Mouse (Mus musculus) hindbrain, embryonic 10.5 days (tissue): ENCODE results near the gene Numb. TPM values are rescaled to one million over a fixed set of nuclear protein-coding genes. Genes with fewer than 3 reads are reported as not detected.

Experiments used
- DNase-seq: peaks from one replicate; pipeline ENCODE4 v3.0.0-alpha.2; 2017; ENCODE audit warnings: low spot score
- H3K27ac ChIP-seq: fragments of 300-500 bp; sonication (generic); 2 replicates; pipeline ENCODE4 v1.5.1; 2016; ENCODE audit warnings: mild to moderate bottlenecking, moderate library complexity
- H3K27me3 ChIP-seq: fragments of 300-500 bp; sonication (generic); 2 replicates; pipeline ENCODE4 v1.6.1; 2016; ENCODE audit warnings: mild to moderate bottlenecking; ENCODE audit not compliant: poor library complexity, insufficient read depth, severe bottlenecking
- H3K36me3 ChIP-seq: fragments of 300-500 bp; sonication (generic); 2 replicates; pipeline ENCODE4 v1.6.1; 2016; ENCODE audit warnings: mild to moderate bottlenecking, moderate library complexity
- H3K4me1 ChIP-seq: fragments of 300-500 bp; sonication (generic); replicated peaks from 2 replicates; pipeline ENCODE4 v1.6.1; 2016; ENCODE audit warnings: mild to moderate bottlenecking
- H3K4me3 ChIP-seq: fragments of 300-500 bp; sonication (generic); 2 replicates; pipeline ENCODE4 v1.5.1; 2016; ENCODE audit warnings: mild to moderate bottlenecking, moderate library complexity
- H3K9me3 ChIP-seq: fragments of 300-500 bp; sonication (generic); 2 replicates; pipeline ENCODE4 v1.6.1; 2016; ENCODE audit warnings: mild to moderate bottlenecking, moderate library complexity
- WGBS: fragments of 180-500 bp; shearing (Covaris S2); methylation state at CpG from one replicate; pipeline ENCODE4 v1.1.7; 2016; 5-methylcytosine and 5-hydroxymethylcytosine counted together
- polyA plus RNA-seq: library from polyadenylated mRNA; unstranded; fragments of >200 nt; fragmentation: Nextera tagmentation; extraction: Ambion mirVana; gene quantifications from 2 replicates; pipeline ENCODE4 v1.2.1, GENCODE M21; 2016

The Numb gene
- polyA plus RNA-seq, result 27.8 and 39.1 TPM in 2 replicates

DNA sequence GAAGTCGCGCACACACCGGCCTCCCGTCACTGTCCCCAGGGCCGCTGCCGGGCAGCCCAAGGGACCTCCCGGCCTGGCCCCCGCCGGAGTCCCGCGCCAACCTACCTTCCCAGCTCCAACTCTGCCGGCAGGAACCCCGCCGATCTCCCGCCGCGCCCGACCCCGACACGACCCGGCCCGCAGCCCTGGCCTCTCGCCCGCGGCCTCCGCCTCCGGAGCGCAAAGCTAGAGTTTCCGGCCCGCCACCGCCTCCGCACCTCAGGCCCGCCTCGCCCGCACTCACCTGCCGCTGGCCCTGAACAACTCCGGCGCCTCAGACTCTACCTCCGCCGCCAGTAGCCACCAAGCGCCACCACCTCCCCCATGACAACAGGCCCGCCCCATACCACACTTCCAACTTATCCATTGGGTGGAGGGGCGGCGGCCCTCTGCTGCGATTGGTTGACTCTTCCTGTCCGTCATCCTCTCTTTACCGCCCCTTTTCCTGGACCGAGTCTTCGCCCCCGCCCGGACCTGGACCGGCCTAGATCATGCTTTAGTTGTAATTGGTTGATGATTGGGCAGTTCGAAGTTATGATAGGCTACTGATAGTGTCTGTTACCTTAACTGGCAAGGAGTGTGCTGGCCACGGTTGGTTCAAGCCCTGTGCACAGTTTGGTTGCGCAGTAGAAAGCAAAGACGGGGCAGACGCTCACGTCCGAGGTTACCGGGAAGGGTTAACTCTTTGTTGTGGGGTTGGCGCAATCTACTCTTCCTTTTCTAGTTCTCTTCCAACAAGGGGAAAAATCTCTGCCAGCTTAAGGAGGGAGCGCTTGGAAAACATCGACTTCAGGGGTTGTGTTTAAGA is at the start of gene Numb:
Gene Numb (minus strand): TSS at position 400 of the 847 bp plus-strand sequence.
- Histone ChIP-seq H3K4me1 (peaks cover 45% of the 10 kb centered on the region), H3K27ac (peak within 1 kb of the TSS; percentile 94), H3K9me3 (no peaks in the 10 kb centered on the region), H3K27me3 (no peaks in the 10 kb centered on the region), H3K4me3 (peak within 1 kb of the TSS; percentile 97), H3K36me3 (peaks cover 3% of the 10 kb centered on the region; the same call in 1 of the 2 replicates)
- peak; percentile 99 for DNase-seq
- under 1% methylated on average over 63 of the region's 63 CpGs for WGBS

DNA sequence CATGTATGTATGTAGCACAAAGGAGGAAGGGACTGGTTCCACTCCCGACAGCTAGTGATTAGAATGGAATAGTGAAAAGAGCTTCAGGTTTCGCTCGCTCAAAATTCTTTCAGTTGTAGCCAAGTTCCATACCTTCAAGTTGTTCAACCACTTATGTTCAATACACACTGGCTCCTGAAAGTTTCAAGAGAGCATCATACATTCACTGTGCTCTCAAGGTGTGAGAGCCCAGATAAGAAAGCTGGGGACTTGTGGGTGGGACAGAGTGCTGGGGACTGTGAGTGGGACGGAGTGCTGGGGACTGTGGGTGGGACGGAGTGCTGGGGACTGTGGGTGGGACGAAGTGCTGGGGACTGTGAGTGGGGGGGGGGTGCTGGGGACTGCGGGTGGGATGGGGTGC is 43.5 kb upstream of the Numb start:
- no peaks in the 10 kb centered on the region for H3K36me3 ChIP-seq
- WGBS, result 87% methylated on average over 7 of the region's 7 CpGs
- DNase-seq, result no peak

DNA sequence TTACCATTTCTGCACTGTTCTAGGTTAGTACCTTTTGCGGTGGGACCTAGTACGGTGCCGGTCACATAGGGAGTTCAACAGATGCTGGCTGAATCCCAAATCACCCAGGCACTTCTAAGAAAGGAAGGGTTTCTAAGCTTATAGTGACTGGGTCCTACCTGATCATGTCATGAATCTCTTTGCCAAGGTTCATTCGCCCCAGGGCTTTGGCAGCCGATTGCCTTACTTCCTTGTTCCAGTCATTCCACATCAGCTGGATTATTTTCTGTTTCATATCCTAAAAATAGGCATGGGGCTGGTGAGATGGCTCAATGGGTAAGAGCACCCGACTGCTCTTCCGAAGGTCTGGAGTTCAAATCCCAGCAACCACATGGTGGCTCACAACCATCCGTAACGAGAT is 36.5 kb upstream of the Numb start:
- H3K4me3 ChIP-seq, result no peak overlapping the region
- H3K27ac ChIP-seq, result no peak overlapping the region
- H3K9me3 ChIP-seq, result no peaks in the 10 kb centered on the region
- DNase-seq, result no peak
- 94% methylated on average over 9 of the region's 9 CpGs for WGBS
- peaks cover 11% of the 10 kb centered on the region for H3K4me1 ChIP-seq
- peaks cover 36% of the 10 kb centered on the region for H3K36me3 ChIP-seq
- no peaks in the 10 kb centered on the region for H3K27me3 ChIP-seq

More for the DNA sequence above, 43.5 kb upstream of the Numb start:
- Histone ChIP-seq H3K27me3 (no peaks in the 10 kb centered on the region), H3K4me3 (no peak overlapping the region), H3K9me3 (no peaks in the 10 kb centered on the region), H3K27ac (no peak overlapping the region), H3K4me1 (no peaks in the 10 kb centered on the region)

DNA sequence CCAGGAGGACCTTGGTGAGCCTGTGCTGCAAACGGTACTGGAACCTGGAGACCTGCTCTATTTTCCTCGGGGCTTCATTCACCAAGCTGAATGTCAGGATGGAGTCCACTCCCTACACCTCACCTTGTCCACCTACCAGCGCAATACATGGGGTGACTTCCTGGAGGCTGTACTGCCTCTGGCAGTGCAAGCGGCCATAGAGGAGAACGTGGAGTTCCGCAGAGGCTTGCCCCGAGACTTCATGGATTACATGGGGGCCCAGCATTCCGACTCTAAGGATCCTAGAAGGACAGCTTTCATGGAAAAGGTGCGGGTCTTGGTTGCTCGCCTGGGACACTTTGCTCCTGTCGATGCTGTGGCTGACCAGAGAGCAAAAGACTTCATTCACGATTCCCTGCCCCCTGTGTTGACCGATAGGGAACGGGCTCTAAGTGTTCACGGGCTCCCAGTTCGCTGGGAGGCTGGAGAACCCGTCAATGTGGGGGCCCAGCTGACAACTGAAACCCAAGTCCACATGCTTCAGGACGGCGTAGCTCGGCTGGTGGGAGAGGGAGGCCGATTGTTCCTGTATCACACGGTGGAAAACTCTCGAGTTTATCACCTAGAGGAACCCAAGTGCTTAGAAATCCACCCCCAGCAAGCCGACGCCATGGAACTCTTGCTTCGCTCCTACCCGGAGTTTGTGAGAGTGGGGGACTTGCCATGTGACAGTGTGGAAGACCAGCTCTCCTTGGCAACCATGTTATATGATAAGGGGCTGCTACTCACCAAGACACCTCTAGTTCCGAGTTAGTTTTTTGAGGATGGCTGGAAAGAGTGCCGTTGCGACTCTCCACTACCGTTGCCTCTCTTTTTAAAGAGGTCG is 30.2 kb upstream of the Numb start:
- Histone ChIP-seq H3K9me3 (no peaks in the 10 kb centered on the region), H3K4me1 (peaks cover 46% of the 10 kb centered on the region), H3K4me3 (peak overlapping the region; percentile 78), H3K27ac (peak overlapping the region; percentile 93), H3K27me3 (no peaks in the 10 kb centered on the region), H3K36me3 (peaks cover 46% of the 10 kb centered on the region)
- DNase-seq, result no peak
- 66% methylated on average over 32 of the region's 32 CpGs for WGBS

DNA sequence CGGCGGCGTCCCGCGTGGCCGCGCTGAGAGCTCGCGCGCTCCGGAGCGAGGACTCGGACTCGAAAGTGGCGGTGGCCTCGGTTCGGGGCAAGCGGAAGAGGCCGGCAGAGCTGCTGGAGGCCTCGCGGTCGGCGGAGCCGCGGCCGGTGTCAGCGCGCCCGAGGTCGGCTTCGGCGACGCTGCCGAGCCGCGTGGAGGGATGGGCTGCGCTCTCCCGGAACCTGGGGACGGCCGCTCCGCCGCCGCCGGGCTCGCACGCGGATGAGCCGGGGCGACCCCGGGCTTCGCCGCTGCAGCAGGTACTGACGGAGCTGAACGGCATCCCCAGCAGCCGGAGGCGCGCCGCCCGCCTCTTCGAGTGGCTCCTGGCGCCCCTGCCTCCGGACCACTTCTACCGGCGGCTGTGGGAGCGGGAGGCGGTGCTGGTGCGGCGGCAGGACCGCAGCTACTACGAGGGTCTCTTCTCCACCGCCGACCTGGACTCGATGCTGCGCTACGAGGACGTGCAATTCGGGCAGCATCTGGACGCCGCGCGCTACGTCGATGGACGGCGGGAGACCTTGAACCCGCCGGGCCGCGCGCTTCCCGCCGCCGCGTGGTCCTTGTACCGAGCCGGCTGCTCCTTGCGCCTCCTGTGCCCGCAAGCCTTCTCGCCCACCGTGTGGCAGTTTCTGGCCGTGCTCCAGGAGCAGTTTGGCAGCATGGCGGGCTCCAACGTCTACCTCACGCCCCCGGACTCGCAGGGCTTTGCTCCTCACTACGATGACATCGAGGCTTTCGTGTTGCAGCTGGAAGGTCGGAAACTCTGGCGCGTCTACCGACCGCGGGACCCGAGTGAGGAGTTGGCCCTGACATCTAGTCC is 29.3 kb upstream of the Numb start:
- Histone ChIP-seq H3K27ac (peak overlapping the region; percentile 93), H3K9me3 (no peaks in the 10 kb centered on the region), H3K36me3 (peaks cover 39% of the 10 kb centered on the region), H3K4me1 (peaks cover 46% of the 10 kb centered on the region), H3K27me3 (no peaks in the 10 kb centered on the region), H3K4me3 (peak overlapping the region; percentile 78)
- under 1% methylated on average over 116 of the region's 116 CpGs for WGBS
- DNase-seq, result peak; percentile 62

DNA sequence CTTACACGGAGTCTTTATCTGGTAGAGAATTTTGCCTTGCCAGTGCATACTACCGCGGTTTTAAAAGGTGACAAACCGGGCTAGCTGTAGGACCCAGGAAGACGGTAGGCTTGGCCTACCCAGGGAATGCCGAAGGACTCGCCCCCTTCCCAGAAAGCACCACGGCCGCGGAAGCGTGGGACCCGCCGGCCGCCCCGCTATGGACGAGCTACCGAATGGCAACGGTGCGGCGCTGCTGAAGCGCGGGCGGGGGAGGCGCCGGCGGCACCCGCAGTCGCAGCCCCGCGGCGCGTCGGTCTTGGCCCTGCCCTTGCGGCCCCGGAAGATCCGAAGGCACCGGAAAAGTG is 28.7 kb upstream of the Numb start, which contains the start of gene Riox1:
Gene Riox1 (plus strand): TSS at position 116 of the 347 bp plus-strand sequence.
- peaks cover 46% of the 10 kb centered on the region for H3K4me1 ChIP-seq
- peak within 1 kb of the TSS; percentile 78 for H3K4me3 ChIP-seq
- no peaks in the 10 kb centered on the region for H3K9me3 ChIP-seq
- H3K27ac ChIP-seq, result peak within 1 kb of the TSS; percentile 93
- WGBS, result under 1% methylated on average over 37 of the region's 37 CpGs
- peaks cover 33% of the 10 kb centered on the region for H3K36me3 ChIP-seq
- peak; percentile 88 for DNase-seq
- no peaks in the 10 kb centered on the region for H3K27me3 ChIP-seq

DNA sequence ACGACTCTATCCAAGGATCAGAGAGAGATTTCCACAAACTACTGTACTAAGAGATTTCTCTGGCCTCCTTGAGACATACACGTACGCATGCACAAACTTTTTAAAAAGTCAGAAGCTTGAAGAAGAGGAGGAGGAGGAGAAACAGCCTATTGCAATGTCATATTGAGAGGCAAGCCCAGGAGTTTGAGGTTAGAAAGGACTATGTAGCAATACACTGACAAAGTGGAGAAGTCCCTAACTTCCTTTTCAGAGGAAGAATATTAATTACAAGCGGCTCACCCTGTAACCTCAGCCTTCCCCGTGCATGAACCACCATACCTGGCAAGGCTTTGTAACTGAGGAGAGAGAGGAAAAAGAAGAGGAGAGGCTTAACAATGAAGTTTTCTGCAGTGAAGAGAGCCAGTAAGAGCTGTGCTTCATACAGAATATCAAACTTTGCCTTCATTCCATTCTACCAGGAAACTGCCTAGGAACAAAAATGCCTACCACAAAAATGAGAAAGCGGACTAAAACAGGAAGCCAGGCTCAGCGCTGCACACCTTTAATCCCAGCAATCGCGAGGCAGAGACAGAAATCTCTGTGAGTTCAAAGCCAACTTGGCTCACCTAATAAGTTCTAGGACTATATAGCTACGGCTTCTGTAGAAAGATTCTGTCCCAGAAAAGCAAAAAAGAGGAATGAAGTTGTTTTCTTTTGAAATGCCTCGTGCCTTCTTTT is 28.2 kb upstream of the Numb start:
- Histone ChIP-seq H3K27ac (peak overlapping the region; percentile 93), H3K27me3 (no peaks in the 10 kb centered on the region), H3K36me3 (peaks cover 28% of the 10 kb centered on the region), H3K9me3 (no peaks in the 10 kb centered on the region), H3K4me1 (peaks cover 46% of the 10 kb centered on the region), H3K4me3 (peak overlapping the region; percentile 78)
- peak; percentile 7 for DNase-seq
- WGBS, result 32% methylated on average over 11 of the region's 11 CpGs

DNA sequence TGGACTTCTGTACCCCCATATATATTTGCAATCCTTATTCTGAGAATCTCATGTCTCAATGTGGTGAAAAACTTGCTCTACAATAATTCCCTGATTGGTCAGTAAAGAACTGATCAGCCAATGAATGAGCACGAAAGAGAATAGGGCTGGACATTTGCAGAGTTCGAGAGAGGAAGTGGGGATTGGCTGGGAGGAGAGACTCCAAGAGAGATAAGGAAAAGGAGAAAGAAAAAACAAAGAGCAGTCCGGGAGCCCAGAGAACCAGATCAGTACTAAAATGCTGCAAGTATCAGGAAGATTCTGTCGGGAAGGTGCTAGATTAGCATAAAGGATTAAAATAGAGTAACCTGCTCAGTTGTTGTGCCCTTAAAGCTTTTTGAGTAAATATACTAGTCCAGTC is 27.3 kb upstream of the Numb start:
- no peaks in the 10 kb centered on the region for H3K27me3 ChIP-seq
- H3K36me3 ChIP-seq, result peaks cover 24% of the 10 kb centered on the region
- DNase-seq, result no peak
- no peak overlapping the region for H3K4me3 ChIP-seq
- H3K4me1 ChIP-seq, result peaks cover 43% of the 10 kb centered on the region
- H3K27ac ChIP-seq, result no peak overlapping the region
- no peaks in the 10 kb centered on the region for H3K9me3 ChIP-seq
- WGBS, result 80% methylated on average over 4 of the region's 4 CpGs

DNA sequence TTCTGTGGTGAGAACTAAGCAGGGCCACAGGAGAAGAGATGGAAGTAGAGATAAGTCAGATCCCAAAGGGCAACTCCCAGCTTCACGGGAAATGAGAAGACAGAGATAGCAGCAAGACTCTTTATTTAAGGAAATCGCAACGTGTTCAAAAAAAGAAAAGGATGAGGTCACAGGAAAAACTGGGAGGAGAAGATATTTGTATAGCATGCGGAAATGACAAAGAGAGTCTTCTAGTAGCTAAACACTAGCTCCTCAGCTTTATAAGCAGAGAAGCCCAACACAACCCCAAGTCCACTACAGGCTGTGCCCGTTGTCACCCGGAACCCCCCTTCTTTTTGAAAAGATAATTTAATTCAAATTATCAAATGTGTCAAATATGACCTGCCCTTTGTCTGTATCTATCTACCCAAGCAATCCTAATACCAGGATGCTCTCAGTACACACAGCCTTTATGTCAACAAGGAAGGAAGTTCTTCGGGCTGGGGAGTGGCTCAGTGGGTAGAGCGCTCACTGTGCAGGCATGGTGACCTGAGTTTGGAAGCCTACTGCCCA is 25.6 kb upstream of the Numb start:
- Histone ChIP-seq H3K27me3 (no peaks in the 10 kb centered on the region), H3K4me3 (no peak overlapping the region), H3K27ac (no peak overlapping the region; the same call in 1 of the 2 replicates), H3K4me1 (peaks cover 26% of the 10 kb centered on the region), H3K36me3 (peaks cover 7% of the 10 kb centered on the region), H3K9me3 (no peaks in the 10 kb centered on the region)
- WGBS, result 89% methylated on average over 8 of the region's 8 CpGs
- DNase-seq, result no peak

DNA sequence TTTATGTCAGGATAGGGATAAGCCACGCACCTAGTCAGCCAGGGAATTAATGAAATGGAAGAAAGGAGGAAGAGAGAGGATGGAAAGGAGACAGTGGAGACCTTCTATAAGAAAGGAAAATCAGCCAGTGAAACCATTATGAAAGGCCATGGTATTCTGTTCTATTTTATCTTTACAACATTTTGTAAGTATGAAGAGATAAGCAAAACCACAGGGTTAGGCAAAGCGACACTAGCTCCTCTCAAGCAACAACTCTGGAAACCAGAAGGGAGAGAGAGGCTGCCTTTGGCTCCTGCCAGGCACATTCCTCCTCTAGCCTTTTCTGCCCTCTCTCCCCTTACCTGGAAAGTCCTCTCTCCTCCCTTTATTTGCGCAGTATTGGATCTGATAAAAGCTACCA is 20.2 kb upstream of the Numb start:
- no peak for DNase-seq

DNA sequence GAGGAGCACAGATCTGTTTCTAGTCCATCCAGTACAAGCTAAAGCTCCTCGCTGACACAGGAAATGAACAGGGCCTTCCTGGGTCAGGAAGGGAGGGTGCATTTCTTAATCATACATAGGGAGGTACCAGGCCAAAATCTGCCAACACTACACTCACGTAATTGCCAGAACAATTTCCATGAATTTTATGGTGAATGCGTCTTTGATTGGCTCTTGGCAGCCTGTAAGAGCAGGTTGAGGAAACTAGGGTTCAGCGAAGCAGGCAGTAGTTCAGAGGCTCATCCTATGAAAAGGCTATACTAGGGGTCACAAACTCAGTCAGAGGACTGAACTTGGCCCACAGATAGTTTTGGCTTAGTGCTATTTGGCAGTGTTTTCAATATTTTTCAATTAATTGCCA is 18.3 kb upstream of the Numb start:
- Histone ChIP-seq H3K4me1 (peaks cover 9% of the 10 kb centered on the region; the same call in 1 of the 2 replicates), H3K4me3 (no peak overlapping the region), H3K27me3 (no peaks in the 10 kb centered on the region), H3K36me3 (no peaks in the 10 kb centered on the region), H3K9me3 (no peaks in the 10 kb centered on the region), H3K27ac (no peak overlapping the region)
- DNase-seq, result no peak
- 65% methylated on average over 4 of the region's 4 CpGs for WGBS

More for the DNA sequence above, 20.2 kb upstream of the Numb start:
- peaks cover 9% of the 10 kb centered on the region; the same call in 1 of the 2 replicates for H3K4me1 ChIP-seq
- H3K36me3 ChIP-seq, result no peaks in the 10 kb centered on the region
- H3K27me3 ChIP-seq, result no peaks in the 10 kb centered on the region
- H3K27ac ChIP-seq, result no peak overlapping the region
- 80% methylated on average over 3 of the region's 3 CpGs for WGBS
- no peak overlapping the region for H3K4me3 ChIP-seq
- H3K9me3 ChIP-seq, result no peaks in the 10 kb centered on the region
